Mouse (Mus musculus): Measurements from ENCODE around the gene Negr1. TPM values are rescaled to one million over a fixed set of nuclear protein-coding genes. Genes with fewer than 3 reads are reported as not detected.

Negr1 gene
- total and polyA plus RNA-seq, 3 experiments, result 0.65 to 1.1 (median 1.1) TPM

DNA sequence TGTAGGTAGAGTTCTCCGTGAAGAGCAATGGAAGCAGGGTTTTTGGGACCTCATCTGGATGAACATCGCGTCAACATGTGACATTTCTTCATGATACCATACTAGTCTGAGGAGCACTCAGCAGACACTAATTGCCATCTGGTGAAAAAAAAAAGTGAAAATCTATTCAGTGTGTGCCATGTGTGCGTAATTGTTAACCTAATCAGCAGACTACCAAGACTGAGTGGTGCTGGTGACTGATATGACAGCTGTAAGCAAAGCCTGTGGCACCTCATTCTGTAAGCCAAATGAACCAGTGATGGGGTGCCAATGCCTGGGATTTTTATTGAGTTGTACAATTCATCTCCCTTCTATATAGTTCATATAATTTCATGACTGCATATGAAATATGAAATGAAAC is 29.0 kb downstream of the Negr1 start:
- DNase-seq, result no peak
- intact Hi-C loops (cut with DNase I), result no loop called here
- TF ChIP-seq POLR2A (IDR thresholded peaks at IDR 0.05; ENCODE audit: insufficient read depth, low read depth, low read length) (no peak), CTCF (IDR thresholded peaks at IDR 0.05) (no peak), EP300 (IDR thresholded peaks at IDR 0.05; ENCODE audit: insufficient read depth, low read depth, low read length) (no peak)
- no peaks in the 10 kb centered on the region for H3K79me2 ChIP-seq (replicated peaks; ENCODE audit: control insufficient read depth, insufficient read depth, low read length)
- H3K4me3 ChIP-seq, result no peak overlapping the region
- no peak overlapping the region for H3K9ac ChIP-seq (ENCODE audit: low read depth, low read length)
- H3K27ac ChIP-seq, result no peak overlapping the region
- H3K36me3 ChIP-seq (ENCODE audit: control insufficient read depth, insufficient read depth, low read length), result no peaks in the 10 kb centered on the region
- no peaks in the 10 kb centered on the region for H3K27me3 ChIP-seq (ENCODE audit: control insufficient read depth, insufficient read depth, low read length)
- no peaks in the 10 kb centered on the region for H3K4me1 ChIP-seq (ENCODE audit: control insufficient read depth, insufficient read depth, low read length)
- WGBS, result 85% methylated on average over 4 of the region's 4 CpGs

DNA sequence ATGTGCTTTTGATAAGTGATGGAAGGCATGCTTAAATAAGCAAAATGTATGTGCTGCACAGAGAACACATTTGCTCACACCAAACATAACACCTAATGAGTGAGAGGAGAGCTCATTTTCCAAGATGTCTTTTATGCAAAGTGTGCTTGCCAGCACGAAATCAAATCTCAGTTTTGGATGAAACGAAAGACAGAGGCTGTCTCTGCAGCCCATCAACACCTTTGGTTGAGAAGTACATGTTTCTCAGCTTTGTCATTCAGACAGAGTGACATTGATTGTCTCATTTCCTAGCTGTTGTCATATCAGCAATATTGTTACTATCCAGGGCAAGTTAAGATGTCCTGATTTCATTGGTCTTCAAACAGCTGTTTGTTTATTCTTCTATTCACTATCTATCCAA is 29.5 kb downstream of the Negr1 start:
- H3K9ac ChIP-seq (ENCODE audit: low read depth, low read length), result no peak overlapping the region
- H3K36me3 ChIP-seq (ENCODE audit: control insufficient read depth, insufficient read depth, low read length), result no peaks in the 10 kb centered on the region
- intact Hi-C loops (cut with DNase I), result no loop called here
- no peak overlapping the region for H3K4me3 ChIP-seq
- H3K79me2 ChIP-seq (replicated peaks; ENCODE audit: control insufficient read depth, insufficient read depth, low read length), result no peaks in the 10 kb centered on the region
- no peaks in the 10 kb centered on the region for H3K4me1 ChIP-seq (ENCODE audit: control insufficient read depth, insufficient read depth, low read length)
- TF ChIP-seq EP300 (IDR thresholded peaks at IDR 0.05; ENCODE audit: insufficient read depth, low read depth, low read length) (no peak), POLR2A (IDR thresholded peaks at IDR 0.05; ENCODE audit: insufficient read depth, low read depth, low read length) (no peak), CTCF (IDR thresholded peaks at IDR 0.05) (no peak)
- no peak for DNase-seq
- 41% methylated on average over 2 of the region's 2 CpGs for WGBS
- H3K27me3 ChIP-seq (ENCODE audit: control insufficient read depth, insufficient read depth, low read length), result no peaks in the 10 kb centered on the region
- no peak overlapping the region for H3K27ac ChIP-seq

- Histone ChIP-seq H3K4me3 (no peak overlapping the region), H3K36me3 (ENCODE audit: control insufficient read depth, insufficient read depth, low read length) (no peaks in the 10 kb centered on the region), H3K4me1 (ENCODE audit: control insufficient read depth, insufficient read depth, low read length) (no peaks in the 10 kb centered on the region), H3K27me3 (ENCODE audit: control insufficient read depth, insufficient read depth, low read length) (no peaks in the 10 kb centered on the region), H3K27ac (no peak overlapping the region), H3K9ac (ENCODE audit: low read depth, low read length) (no peak overlapping the region), H3K79me2 (replicated peaks; ENCODE audit: control insufficient read depth, insufficient read depth, low read length) (no peaks in the 10 kb centered on the region)
- TF ChIP-seq EP300 (IDR thresholded peaks at IDR 0.05; ENCODE audit: insufficient read depth, low read depth, low read length), result no peak
- TF ChIP-seq CTCF (IDR thresholded peaks at IDR 0.05), result no peak
- no peak for TF ChIP-seq POLR2A (IDR thresholded peaks at IDR 0.05; ENCODE audit: insufficient read depth, low read depth, low read length)
- no peak for DNase-seq
- 64% methylated on average over 3 of the region's 3 CpGs for WGBS
- intact Hi-C loops (cut with DNase I), result no loop called here
Measured at GRCm38 (mm10) chr3:156606846-156607245, 45.3 kb downstream of the Negr1 start.

DNA sequence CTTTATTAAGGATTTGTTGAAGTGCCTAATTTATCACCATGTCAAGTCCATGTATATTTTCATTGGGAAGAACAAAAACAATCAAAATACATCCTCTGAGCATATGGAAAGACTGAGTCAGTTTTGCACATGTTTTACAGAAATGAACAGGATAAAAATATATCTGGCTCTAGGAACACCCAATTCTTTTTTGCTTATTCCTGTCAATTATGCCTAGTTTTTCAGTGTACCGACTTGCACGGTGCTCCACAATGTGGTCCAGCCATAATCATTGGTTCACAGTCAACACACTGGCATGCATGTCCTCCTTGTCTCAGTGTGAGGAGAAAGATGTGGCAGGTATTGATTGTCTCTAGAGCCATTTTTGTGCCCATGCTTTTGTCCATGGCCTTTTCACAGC is 58.3 kb downstream of the Negr1 start:
- H3K9ac ChIP-seq (ENCODE audit: low read depth, low read length), result no peak overlapping the region

DNA sequence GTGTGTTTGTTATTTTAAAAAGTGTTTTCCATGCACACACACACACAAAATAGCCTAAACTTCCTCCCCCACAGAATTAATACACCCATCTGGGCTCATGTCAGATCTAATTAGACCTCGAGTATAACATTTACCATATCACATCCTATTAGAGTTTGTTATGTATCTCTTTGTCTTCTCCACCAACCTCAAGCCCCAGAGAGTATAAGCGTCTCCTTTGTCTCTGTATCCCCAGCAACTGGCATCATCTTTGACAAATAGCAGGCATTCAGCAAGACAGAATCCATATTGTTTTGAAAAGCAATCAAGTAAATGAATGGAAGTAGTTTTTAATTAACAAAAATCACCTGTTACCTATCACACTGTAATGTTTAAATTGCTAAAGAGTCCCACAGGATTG is 67.0 kb downstream of the Negr1 start:
- intact Hi-C loops (cut with DNase I), result no loop called here
- 57% methylated on average over 2 of the region's 2 CpGs for WGBS
- TF ChIP-seq CTCF (IDR thresholded peaks at IDR 0.05), result no peak
- TF ChIP-seq EP300 (IDR thresholded peaks at IDR 0.05; ENCODE audit: insufficient read depth, low read depth, low read length), result no peak
- TF ChIP-seq POLR2A (IDR thresholded peaks at IDR 0.05; ENCODE audit: insufficient read depth, low read depth, low read length), result no peak

More for the DNA sequence above, 58.3 kb downstream of the Negr1 start:
- no peaks in the 10 kb centered on the region for H3K27me3 ChIP-seq (ENCODE audit: control insufficient read depth, insufficient read depth, low read length)
- DNase-seq, result no peak
- intact Hi-C loops (cut with DNase I), result no loop called here
- WGBS, result 89% methylated on average over 2 of the region's 2 CpGs
- no peaks in the 10 kb centered on the region for H3K36me3 ChIP-seq (ENCODE audit: control insufficient read depth, insufficient read depth, low read length)
- H3K27ac ChIP-seq, result no peak overlapping the region
- H3K4me1 ChIP-seq (ENCODE audit: control insufficient read depth, insufficient read depth, low read length), result no peaks in the 10 kb centered on the region
- TF ChIP-seq CTCF (IDR thresholded peaks at IDR 0.05), result no peak
- TF ChIP-seq EP300 (IDR thresholded peaks at IDR 0.05; ENCODE audit: insufficient read depth, low read depth, low read length), result no peak
- TF ChIP-seq POLR2A (IDR thresholded peaks at IDR 0.05; ENCODE audit: insufficient read depth, low read depth, low read length), result no peak
- H3K4me3 ChIP-seq, result no peak overlapping the region
- H3K79me2 ChIP-seq (replicated peaks; ENCODE audit: control insufficient read depth, insufficient read depth, low read length), result no peaks in the 10 kb centered on the region

DNA sequence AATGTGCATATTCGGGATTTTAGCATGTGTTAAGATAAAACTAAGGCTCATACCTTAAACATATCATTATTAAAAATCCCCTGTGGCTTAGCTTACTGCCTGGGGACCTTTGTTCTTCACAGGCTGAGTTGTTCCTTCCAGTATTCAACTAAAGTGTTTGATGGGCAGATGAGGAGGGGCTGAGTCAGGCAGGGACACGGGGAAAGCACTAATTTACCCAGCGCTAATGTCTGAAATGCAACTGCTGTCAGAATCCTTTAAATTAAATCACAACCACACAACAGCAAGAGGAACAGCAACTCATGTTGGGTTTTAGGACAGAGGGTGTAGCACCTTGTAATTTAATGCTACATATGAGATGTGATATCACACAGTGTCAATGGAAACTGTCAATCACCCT is 71.3 kb downstream of the Negr1 start:
- Histone ChIP-seq H3K4me3 (no peak overlapping the region), H3K27me3 (ENCODE audit: control insufficient read depth, insufficient read depth, low read length) (no peaks in the 10 kb centered on the region), H3K27ac (no peak overlapping the region), H3K36me3 (ENCODE audit: control insufficient read depth, insufficient read depth, low read length) (no peaks in the 10 kb centered on the region), H3K4me1 (ENCODE audit: control insufficient read depth, insufficient read depth, low read length) (no peaks in the 10 kb centered on the region), H3K9ac (ENCODE audit: low read depth, low read length) (no peak overlapping the region), H3K79me2 (replicated peaks; ENCODE audit: control insufficient read depth, insufficient read depth, low read length) (no peaks in the 10 kb centered on the region)
- intact Hi-C loops (cut with DNase I), result no loop called here
- TF ChIP-seq POLR2A (IDR thresholded peaks at IDR 0.05; ENCODE audit: insufficient read depth, low read depth, low read length) (no peak), CTCF (IDR thresholded peaks at IDR 0.05) (no peak), EP300 (IDR thresholded peaks at IDR 0.05; ENCODE audit: insufficient read depth, low read depth, low read length) (no peak)
- WGBS, result 42% methylated on average over 3 of the region's 3 CpGs
- DNase-seq, result no peak

More for the DNA sequence above, 67.0 kb downstream of the Negr1 start:
- H3K9ac ChIP-seq (ENCODE audit: low read depth, low read length), result no peak overlapping the region
- no peaks in the 10 kb centered on the region for H3K36me3 ChIP-seq (ENCODE audit: control insufficient read depth, insufficient read depth, low read length)
- no peak overlapping the region for H3K4me3 ChIP-seq
- H3K4me1 ChIP-seq (ENCODE audit: control insufficient read depth, insufficient read depth, low read length), result no peaks in the 10 kb centered on the region
- no peaks in the 10 kb centered on the region for H3K27me3 ChIP-seq (ENCODE audit: control insufficient read depth, insufficient read depth, low read length)
- no peaks in the 10 kb centered on the region for H3K79me2 ChIP-seq (replicated peaks; ENCODE audit: control insufficient read depth, insufficient read depth, low read length)
- H3K27ac ChIP-seq, result no peak overlapping the region
- DNase-seq, result no peak

All from heart, adult 2 months (tissue).